Mouse (Mus musculus) ZHBTc4 (cell line): ENCODE results near the gene Nxpe5.

Experiments
- DNase-seq: peaks from one replicate; pipeline ENCODE4 v3.0.0-alpha.2; 2011; ENCODE audit warnings: low read depth, low spot score

Nxpe5 gene

DNA sequence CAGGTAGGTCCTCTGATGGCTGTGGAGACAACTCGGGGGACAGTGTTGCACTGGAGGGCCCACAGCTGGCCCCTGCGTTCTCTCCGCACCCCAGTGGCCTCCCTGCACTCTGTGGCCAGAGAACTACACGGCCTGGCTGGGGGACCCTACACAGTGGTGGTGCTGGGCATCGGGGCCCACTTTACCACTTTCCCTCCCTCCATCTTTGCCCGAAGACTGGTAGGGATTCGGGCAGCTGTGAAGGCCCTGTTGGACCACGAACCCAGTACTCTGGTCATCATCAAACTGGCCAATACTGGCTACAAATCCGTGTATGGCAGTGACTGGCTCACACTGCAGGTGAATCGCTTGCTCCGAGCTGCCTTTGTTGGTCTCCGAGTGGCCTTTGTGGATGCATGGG, 25.4 kb downstream of the Nxpe5 start:
- no peak for DNase-seq

DNA sequence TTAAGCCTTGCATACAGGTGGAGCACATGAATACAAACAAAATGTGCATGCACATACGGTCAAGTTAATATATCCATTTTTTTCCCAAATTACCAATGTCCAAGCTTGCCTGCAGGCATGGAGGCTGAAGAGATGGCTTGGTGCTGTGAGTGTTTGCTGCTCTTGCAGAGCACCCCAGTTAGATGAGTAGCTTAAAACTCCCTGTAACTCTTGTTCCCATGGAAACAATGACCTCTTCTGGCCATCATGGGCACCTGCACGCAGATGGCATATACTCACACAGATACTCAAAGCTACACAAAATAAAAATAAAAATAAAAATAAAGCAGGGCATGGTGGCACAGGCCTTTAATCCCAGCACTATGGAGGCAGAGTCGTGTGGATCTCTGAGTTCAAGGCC, 27.4 kb downstream of the Nxpe5 start:
- DNase-seq, result peak; percentile 45

GRCm38 (mm10) chr5:138255353-138256093, 29.8 kb downstream of the Nxpe5 start, which contains the start of gene Lamtor4:
Gene Lamtor4, plus strand, starts transcription at chr5:138255482.
- DNase-seq, result peak; percentile 99

DNA sequence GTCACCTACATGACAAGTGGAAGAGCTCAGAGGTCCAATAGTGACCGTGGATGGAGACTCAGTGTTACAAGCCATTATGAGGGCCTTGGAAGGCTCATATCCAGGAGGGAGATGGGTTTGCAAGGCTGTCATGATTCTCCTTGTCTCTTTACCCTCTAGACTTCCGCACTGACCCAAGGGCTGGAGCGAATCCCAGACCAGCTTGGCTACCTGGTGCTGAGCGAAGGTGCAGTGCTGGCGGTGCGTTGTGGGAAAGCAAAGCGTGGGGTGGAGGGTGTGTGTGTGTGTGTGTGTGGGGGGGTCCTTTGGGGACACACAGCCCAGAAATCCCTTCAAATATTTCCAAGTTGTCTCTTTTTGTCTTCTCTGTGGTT, 30.4 kb downstream of the Nxpe5 start:
- no peak for DNase-seq

DNA sequence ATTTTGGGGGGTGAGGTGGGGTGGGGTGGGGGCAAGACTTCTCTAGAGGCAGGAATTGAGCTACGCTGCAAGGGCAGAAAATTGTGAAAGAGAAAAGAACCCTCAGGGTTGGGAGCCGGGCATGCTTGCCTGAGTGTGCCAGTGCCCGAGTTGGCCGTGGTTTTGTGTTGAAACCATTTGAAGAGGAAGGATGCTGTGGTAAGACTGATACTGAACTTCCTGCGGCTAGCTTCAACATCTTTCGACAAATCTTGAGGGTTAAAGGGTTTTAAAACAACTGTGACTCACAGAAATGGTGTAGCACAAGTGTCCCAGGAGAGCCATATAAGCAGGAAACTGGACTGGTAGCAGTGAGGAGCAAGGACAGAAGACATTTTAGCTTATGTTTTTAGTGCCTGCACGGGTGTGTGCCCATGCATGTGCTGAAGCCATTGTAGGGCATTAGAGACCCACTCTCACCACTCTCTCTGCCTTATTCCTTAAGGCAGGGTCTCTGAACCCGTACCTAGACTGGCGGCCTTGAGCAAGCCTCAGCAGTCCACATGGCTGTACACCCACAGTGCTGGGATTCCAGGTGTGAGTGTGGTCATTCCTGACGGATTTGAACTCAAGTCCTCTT, 31.4 kb downstream of the Nxpe5 start:
- DNase-seq, result no peak

DNA sequence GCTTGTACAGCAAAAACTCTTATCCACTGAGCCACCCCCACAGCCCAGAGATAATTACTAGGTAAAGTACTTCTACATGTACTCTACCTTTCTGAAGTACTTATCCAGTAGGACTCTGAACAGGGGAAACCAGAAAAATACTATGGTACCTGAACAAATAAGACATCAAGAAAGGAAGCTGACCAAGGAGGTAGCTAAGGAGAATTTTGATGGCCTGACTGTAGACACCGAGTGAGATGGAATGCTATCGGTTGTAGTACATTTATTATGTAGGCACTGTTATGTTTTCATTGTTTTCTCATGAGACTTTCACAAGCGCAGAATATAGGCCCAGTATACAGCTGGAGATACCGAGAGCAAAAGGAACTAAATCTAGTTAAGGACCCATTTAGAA, 31.9 kb downstream of the Nxpe5 start:
- no peak for DNase-seq

GRCm38 (mm10) chr5:138258078-138258477, 32.4 kb downstream of the Nxpe5 start:
- DNase-seq, result no peak

GRCm38 (mm10) chr5:138258542-138258941, 32.8 kb downstream of the Nxpe5 start:
- no peak for DNase-seq

GRCm38 (mm10) chr5:138258993-138259392, 33.3 kb downstream of the Nxpe5 start:
- no peak for DNase-seq

DNA sequence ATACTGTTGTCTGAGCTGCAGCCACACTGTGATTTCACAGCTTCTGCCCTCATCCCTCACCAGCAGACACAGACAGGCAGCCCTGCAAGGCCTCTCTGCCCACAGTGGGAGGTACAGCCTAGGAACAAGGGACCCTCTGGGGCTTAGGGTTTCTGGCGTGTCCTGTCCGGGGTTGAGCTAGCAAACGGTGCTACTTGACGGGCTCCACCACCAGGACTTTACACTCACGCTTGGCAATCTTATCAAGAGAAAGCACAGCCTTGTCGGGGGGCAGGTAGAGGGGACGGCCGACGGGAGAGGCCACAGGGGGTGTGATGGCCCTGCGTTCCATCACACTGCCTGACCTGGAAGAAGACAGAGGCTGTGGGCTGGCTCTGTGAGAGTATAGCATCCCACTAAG, 34.4 kb downstream of the Nxpe5 start:
- no peak for DNase-seq

DNA sequence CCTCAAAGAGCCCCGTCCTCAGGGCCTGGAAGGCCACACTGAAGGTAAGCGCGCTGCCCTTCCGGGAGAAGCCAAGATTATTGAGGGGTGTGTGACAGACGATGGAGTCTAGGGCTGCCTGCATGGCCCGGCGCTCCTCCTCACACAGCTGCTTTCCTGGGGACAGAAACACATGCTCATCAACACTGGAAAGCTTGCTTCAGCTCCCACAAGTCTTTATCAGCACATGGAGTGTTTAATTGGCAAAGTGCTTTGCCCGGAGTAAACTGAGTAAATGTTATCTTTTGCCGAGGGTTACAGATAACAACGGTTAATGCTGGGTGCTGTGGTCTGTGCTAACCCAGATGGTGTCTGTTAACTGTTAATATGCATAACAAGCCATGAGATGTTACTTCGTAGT, 35.1 kb downstream of the Nxpe5 start:
- DNase-seq, result no peak

DNA sequence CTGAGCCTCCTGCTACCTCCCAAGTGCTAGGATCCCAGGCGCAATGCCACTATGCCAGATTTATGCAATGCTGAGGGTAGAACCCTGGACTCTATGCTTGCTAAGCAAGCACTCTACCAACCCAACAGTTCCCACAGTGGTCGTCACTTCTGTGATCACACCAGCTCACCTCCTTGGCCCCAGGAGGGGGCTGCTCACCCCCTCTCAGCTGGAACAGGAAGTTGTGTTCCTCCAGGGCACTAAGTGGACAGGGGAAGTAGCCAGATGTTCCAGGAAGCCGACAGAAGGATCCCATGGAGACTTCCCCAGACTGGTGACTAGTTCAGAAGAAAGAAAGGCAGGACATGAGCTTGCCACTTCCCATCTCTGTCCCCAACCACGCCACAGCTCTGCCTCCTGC, 36.3 kb downstream of the Nxpe5 start:
- no peak for DNase-seq

- DNase-seq, result no peak
Measured at GRCm38 (mm10) chr5:138262582-138263240, 37.0 kb downstream of the Nxpe5 start.

- peak; percentile 95 for DNase-seq
Measured at GRCm38 (mm10) chr5:138263260-138264206, 37.8 kb downstream of the Nxpe5 start, which contains the start of gene BC037034. Gene BC037034, minus strand, starts transcription at chr5:138264033.

DNA sequence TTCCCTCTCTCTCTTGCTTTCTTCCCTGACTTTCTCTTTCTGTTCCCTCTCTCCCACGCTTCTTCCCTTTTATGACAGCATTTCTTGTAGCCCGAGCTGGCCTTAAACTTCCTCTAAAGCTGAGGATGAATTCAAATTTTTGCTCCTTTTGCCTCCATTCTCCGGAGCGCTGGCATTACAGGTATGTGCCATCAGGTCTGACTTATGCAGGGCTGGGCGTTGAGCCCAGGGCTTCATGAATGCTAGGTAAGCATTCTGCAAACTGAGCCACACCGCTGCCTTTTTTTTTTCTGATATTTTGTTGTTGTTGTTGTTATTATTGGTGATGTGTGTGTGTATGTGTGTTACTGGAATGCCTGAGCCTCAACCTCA, 38.5 kb downstream of the Nxpe5 start:
- no peak for DNase-seq

DNA sequence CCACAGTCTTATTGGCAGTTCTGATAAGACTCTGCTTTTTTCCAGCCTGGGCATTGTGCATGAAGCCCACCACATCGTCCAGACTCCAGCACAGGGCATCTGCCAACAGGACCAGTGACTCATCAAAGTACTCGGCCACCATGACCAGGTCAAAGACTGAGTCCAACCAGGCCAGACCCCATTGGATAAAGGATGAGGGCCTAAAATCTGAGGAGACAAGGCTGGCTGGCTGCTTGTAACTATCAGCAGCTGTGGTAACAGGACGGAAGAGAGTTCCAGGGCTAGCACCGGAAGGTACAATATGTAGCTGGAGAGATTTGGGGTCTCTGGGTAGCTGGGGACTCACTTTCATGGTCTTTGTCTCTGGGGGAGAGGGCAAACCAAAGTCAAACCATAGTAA, 40.0 kb downstream of the Nxpe5 start:
- no peak for DNase-seq

GRCm38 (mm10) chr5:138267114-138267513, 41.4 kb downstream of the Nxpe5 start:
- DNase-seq, result no peak

DNA sequence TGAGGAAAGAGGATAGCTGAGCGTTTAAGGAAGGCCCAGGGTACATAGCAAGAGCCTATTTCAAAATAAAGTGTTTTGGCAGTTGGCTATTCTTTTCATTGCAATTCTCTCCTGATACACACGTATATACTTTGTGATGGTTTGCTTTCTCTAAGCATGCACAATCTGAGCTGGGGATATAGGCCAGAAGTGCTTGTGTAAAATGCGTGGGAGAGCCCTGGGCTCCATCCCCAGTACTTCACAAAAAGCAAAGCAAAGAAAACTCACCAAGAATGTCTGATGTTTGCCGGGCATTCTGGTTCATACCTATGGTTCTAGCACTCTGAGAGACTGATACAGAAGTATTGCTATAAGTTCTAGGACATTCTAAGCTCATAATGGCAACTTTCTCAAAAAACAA, 43.3 kb downstream of the Nxpe5 start:
- no peak for DNase-seq

DNA sequence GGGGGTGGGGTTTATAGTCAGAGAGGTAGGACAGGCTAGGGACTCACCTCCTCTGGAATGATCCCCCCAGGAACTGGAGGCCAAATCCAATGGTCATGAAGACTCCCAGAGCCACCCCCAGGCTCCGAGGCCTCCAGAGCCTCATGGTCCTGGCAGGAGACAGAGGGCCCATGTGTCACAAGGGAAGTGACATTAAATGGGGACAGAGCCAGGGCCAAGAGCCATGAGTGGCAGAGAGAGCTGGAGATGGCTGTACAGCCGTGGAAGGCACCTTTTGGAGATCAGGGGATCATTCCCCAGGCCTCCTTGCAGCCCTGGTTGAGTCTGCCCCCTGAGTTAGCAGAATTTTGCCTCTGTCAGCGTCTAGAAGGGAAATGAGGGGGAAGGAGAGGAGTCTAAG, 45.5 kb downstream of the Nxpe5 start:
- no peak for DNase-seq

- peak; percentile 58 for DNase-seq
Measured at GRCm38 (mm10) chr5:138272409-138272923, 46.8 kb downstream of the Nxpe5 start, which contains the start of gene Gal3st4. Gene Gal3st4, minus strand, starts transcription at chr5:138272840.

DNA sequence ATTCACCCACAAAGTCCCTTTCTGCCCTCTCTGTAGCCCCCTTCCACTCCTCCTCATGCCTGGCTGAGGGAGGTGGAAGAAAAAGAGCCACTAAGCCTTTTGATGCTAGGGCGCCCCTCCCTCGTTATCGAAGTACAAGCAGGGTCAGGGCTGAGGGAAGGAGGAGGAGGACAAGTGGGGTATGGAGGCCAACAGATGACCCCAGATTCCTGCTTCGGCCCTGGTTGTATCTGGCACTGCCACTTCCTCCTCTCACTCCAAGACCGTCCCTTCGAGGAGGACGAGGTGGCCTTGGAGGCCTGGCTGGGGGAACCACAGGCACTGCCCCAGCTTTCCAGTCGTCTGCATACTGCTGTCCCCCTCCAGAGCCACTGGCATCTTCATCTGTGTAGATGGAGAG, 48.5 kb downstream of the Nxpe5 start:
- DNase-seq, result no peak
